Mouse (Mus musculus): ENCODE measurements around the gene 1700020N15Rik.
"Not testable (repeated sequence)": the region's sequence is repeated elsewhere in the genome, so short reads cannot be mapped to it uniquely, and the experiment has no call there.

Gene 1700020N15Rik

GRCm38 (mm10) chrX:69945000-69945399 is at the start of gene 1700020N15Rik:
TSS of gene 1700020N15Rik (plus strand) at chrX:69945300.
- DNase-seq (ENCODE audit: low spot score): not testable (repeated sequence)

DNA sequence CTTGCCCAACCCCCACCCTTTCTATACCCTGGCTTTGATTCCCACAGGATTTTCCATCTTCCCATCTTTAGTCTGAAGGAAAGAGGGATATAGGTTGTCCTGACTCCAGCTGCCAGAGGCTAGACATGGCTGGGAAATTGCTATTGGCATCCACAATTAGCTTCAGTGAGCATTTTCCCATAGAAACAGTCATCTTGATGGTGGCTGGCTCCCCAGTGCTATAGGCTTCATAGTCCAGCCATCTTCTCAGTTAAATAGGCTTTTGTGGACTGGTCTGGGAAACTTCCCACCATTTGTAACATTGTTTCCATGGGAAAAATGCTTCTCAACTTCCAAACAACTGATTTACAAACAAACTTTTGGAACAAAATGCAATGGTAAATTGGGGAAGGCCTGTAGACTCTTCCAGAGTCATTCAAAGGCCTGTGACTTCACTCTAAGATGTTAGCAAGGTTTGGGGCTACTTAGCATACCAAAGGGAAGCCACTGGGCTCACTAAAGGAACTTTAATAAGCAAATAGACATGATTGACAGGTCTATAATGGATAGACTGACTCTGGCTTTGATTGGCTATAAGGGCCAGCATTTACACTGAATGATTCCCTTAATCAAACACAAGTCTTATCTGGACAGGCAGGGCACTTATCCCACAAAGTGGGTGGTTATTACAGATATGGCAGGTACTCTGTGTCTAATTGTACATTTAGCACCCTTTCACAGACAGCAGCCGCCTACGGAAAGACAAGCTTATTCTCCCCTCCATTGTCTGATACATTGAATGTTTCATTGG is 31.9 kb downstream of the 1700020N15Rik start:
- no peak for DNase-seq (ENCODE audit: low spot score)
